Mouse (Mus musculus): ENCODE results near the gene Fam227b.
A peak's percentile ranks its signal among the peaks of the same experiment; 100 is the strongest.

The Fam227b gene

DNA sequence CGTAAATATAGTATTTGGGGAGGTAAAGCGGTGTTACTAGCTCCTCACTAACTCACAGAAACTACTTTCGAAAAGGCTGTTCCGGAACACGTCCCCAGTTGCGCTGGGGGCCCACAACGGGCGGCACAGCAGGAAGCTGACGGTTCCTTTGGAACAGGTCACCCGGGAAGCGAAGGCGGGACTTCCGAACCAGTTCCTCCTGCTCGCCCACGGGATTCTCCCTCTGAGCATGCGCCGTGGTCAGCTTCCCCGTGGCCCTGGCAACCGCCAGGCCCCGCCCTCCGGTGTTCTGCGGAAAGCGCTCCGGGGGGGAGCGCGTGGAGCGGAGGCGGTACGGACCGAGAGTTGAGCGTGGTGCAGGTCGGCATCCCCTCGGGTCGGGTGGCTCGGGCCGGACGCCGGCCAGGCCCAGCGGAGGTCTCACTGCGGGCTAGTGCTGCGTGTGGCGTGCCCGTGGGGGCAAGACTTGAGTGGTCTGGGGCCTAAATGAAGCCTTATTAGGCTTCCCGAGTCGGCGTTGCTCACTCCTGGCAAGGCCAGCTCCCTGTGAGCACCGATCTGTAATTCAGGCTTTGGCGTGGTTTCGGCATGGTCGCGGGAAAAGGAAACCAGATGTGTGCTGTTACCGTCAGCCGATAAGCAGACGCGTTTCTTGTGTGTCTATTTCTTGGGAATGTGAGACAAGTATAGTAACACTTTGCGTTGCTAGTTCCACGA lies at the start of gene Fam227b, which contains the start of gene Dtwd1:
Gene Fam227b (minus strand): TSS at position 150 of the 717 bp plus-strand sequence.
Gene Dtwd1 (plus strand): TSS at position 287 of the 717 bp plus-strand sequence.
- peak; percentile 95 to 97 for DNase-seq (ENCODE audit: low spot score in 2 of 2)

DNA sequence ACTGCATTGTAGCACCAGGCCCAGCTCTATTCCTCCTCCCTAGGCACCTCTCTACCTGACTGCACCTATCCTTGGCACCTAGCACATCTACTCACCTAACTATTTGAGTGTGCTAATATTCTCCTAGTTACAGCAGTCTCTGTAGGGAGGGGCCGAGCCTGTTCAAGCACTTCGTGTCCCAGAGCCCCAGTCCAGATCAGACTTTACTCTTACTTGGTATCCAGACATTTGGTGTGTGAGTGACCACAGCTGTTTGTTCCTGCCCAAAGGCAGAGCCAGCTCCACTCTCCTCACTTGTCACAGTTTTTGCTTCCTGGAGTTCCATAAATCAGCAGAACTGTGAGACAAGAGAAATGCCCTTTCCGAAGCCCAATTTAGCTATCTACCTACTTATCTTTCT lies 47.2 kb upstream of the Fam227b start:
- no peak for DNase-seq (ENCODE audit: low spot score in 2 of 2)

DNA sequence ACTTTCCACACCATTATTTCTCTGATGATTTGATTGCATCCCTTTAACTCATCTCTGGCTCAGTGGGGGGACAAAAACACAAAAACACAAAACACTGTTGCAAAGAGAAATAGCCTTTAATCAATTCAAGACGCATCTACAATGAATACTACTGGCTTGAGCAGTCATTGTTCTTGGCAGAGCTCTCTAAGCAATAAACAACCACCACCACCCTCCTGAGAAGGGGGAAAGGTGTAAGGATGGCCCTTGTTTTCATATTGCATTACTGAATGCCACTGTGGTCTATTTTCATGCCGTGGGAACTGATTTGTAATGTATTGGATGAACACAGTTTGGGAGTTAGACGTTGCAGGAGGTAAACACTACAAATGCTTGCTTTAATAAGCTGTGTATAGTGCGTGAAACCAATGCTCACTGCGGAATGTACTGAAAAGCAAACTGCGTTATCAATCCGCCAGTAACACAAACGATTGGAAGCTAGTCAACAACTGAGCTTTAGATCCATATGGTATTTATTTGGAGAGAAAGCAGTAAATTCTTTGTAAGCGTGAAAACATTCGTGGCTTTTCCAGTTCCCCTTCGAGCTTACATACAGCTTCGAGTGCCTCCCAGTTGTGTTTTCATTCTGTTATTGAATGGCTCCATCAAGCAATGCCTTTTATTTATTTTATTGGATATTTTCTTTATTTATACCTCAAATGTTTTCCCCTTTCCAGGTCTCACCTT lies 44.0 kb upstream of the Fam227b start:
- no peak for DNase-seq (ENCODE audit: low spot score in 2 of 2)

DNA sequence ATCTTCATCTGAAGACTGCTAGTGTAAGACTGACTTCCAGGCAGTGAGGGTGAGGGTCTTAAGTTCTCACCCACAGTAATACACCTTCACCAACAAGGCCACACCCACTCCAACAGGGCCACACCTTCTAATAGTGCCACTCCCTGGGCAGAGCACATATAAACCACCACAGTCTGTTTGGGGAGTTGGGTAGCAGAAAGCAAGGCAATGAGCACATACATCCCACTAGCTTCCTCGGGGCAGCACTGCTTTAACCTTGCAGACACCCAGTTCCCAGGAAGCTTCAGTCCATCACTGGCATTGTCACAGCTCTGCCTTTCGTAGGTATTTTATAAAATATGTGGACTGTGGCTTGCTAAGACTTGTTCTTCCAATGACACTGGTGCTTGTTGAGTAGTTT lies 40.3 kb upstream of the Fam227b start:
- no peak for DNase-seq (ENCODE audit: low spot score in 2 of 2)

DNA sequence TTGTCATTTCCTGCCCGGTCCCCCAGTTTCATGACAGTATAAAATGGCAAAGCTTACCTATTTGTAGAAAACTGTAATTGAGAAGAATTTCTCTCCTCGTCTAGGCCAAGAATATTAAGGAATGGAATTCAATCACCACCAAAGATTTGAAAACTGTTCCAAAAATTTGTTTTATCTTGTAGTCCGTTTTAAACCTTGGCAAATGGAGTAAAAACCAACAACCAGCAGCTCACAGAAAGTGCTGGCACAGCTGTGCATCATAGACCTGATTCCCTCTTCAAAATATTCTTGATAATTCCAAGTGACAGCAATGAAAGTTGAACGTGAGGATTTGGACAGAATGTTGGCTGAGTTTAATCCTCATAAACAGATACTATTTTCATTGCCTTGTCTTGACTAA lies 39.5 kb upstream of the Fam227b start:
- no peak for DNase-seq (ENCODE audit: low spot score in 2 of 2)

DNA sequence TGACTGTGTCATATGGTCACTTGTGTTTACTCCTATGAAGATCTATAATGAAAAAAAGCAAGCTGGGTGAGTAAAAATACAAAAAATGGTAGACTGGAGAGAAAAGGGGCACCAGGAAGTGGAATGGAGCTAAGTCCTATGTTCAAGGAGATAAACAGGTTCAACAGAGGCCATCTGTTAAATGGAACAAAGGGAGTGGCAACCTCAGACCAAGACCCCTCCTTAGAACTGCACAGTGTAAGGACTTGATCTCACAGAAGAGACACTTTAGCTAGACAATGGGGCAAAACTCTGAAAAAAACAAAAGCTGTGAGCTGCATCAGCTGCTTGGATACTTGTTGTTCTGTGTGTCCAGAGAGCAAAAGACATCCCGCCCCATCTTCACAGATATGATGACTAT lies 19.6 kb upstream of the Fam227b start:
- no peak for DNase-seq (ENCODE audit: low spot score in 2 of 2)

DNA sequence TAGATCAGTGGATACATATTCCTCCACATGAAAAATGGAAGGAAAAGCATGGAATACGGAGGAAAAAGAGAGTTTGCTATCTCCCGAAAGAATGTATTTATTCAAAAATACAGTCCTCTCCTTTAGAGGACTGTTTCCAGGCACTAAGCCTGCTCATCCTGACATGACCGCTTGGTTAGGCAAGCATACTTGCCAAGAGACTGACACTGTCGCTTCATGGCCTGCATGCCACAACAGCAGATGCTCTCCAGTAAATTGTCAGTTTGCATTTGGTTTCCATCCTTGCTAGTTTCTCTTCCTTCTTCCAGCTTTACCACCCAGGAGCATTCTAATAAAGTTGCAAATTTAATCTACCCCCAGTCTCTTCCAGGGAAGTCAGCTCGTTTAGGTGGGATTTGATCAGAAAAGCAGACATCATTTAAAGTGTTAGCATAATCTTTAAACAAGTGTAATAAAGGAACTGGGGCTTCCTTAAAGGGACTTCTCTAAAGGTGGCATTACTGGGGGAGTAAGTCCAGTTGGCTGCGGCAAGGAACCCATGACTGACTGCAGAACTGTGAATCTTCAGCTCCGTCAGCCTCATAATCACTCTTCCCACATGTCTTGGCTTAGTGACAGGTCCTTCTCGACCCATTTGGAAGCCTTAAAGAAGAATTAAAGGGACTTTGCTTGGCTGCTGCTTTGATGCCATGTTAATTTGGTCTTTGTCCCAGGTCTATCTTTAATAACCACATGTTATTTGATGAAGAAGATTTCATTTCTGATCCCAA lies 15.2 kb upstream of the Fam227b start:
- DNase-seq (ENCODE audit: low spot score in 2 of 2), result no peak

DNA sequence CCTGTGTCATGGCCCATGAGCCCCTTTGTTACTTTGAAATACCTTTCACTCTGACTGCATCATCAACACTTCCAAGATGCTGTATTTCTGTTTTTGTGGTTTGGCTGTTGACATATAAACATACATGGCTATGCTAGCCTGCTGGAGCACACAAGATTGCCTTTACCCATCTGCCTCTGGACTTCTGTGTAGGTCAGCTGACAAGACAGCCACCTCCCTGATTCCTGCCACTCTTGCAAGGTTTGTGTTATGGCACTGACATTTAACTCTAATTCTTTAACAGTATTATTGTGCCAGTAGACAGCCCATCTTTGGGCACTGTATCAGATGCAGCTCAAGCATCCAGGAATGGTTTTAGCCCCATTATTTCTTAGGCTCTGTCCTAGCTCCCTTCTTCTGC lies 14.5 kb upstream of the Fam227b start:
- no peak for DNase-seq (ENCODE audit: low spot score in 2 of 2)

DNA sequence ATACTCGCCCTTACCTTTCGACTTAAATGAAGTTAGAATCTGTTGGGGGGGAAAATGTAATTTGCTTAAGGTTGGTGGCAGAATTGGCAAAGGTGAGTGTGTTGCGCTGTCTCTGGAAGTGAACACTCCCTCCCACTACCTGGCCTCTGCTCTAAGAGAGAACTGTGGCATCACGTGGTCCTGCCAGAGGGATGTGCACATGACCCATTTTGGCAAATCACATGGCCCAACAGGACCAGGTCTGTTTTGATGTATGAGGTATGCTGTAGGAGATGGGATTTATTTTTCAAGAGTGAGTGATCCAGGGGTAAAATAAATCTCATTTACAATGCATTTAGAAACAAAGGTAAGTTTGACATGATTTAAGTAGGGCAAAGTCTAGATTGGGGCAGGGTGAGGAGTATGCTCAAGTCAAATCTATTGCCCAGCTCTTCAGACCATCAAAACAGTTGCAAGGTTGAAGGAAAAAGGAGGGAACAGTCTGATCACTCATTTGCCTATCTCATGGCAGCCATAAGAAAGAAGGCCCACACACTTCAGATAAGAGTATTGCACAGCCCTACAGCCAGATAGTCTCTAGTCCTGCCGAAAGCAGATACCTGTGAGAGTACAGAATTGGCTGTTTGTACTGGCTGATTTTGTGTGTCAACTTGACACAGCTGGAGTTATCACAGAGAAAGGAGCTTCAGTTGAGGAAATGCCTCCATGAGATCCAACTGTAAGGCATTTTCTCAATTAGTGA lies 13.6 kb upstream of the Fam227b start:
- no peak for DNase-seq (ENCODE audit: low spot score in 2 of 2)

DNA sequence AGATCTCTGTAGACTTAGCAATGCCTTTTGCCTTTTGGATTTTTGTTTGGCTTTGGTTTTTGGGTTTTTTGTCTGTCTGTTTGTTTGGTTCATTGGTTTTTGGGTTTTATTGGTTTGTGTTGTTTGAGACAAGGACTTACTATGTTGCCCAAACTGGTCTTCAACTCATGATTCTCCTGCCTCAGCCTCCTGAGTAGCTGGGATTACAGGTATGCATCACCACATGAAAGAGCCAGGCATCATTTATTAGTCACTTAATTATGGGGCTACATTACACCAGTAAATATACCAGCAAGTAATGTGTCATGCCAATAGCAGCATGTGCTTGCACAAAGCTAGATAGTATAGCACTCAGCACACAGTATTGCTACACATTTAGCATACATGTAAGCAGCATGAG lies 4.1 kb downstream of the Fam227b start:
- DNase-seq (ENCODE audit: low spot score in 2 of 2), result no peak

DNA sequence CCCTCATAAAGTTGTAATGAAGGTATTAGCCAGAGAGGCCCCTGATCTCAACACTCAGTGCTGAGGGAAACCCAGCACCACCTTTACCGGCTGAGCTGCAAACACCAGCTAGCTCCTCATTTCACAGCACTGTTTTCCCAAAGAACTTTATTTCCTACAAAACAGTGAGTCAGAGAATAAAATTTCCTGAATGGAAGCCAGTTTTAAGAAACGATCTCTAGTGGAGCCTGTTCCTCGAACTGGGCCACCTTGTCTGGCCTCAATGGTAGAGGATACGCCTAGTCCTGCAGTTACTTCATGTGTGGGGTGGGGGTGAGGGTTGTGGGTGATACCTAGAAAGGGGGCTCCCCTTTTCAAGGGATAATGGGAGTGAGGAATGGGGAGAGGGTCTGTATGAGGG lies 57.2 kb downstream of the Fam227b start:
- no peak for DNase-seq (ENCODE audit: low spot score in 2 of 2)

DNA sequence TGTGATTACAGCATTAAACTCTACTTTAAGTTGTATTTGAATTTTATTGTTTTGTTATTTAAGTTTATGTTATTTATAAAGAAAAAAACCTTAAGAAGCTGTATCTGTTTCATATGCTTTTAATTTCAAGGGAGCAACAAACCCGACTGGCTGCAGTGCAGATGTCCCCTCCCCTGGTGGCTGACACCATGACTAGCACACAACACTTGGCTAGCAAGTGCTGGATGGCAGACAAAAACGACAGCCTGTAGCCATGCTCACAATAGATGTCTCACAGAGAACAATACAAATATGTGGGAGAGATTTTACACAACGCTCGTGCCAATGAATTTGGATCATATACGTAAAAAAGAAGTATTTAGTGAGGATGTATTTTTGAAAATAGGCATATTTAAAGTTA lies 61.4 kb downstream of the Fam227b start:
- no peak for DNase-seq (ENCODE audit: low spot score in 2 of 2)

DNA sequence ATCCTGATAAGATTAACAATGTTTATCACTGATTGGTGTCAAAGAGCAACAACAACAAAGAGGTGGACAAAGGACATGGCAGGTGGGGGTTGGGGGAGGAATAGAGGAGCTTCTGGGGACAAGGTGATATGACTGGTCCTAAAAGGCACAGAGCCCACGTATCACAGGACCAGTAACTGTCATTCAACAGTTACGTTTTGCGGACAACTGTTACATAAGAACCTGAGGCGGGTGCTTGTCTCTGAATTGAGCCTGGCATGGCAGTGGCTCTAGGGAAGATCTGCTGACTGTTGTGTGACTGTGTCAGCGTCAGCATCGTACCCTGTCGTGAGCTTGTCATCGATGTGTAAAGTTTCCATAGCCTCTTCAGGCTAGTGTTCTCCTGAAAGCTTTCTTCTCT lies 65.6 kb downstream of the Fam227b start:
- no peak for DNase-seq (ENCODE audit: low spot score in 2 of 2)

DNA sequence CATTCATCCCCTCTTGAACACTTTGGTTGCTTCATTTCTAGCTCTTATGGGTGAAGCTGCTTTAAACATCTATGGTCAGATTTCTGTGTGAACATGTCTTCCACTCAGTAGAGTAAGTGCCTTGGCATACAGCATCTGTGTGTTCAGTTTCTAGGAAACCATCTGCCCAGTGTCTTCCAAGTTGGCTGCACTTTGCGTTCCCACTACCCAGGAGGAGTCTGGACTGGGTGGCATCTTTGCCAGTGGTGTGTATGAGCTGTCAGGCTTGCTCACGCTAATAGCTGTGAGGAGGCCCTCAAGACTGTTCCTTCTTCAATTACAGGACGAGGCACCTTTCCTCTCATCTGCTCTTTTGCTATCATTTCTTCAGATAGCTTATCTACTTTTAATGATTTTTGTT lies 67.5 kb downstream of the Fam227b start:
- no peak for DNase-seq (ENCODE audit: low spot score in 2 of 2)

DNA sequence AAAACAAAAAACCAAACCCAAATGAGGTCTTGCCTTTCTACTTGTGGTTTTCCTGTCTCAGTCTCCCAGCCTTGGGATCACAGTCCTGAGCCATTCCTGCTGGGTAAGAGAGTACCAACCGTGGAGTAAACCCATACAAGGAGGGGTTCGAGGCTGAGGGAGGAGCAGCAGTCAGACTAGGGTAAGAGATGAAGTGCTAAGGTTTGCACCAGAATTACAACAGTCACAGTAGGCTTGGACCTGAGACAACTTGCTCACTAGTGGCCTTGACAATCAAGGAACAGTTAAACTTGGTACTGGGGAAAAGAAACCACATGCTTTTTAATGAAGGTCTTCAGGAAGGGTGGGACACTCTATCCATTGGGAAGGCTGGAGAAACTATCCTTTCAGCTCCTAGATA lies 72.7 kb downstream of the Fam227b start:
- no peak for DNase-seq (ENCODE audit: low spot score in 2 of 2)

DNA sequence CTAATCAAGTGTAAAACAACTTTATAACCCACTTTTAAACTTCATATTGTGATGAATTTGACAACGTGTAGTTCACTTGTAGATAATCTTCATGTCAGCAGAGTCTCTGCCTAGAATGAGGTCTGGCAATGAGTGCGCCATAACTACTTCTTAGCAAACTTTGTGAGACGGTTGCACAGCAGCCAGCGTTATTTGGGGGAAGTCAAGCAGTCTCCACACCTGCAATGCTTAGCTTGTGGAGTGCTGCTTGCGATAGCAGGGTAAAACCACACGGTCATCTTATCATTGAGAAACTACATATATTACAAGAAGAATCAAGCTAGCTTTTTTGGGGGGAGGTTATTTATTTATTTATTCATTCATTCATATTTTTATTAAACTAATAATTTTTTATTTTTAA lies 75.3 kb downstream of the Fam227b start:
- DNase-seq (ENCODE audit: low spot score in 2 of 2), result no peak

DNA sequence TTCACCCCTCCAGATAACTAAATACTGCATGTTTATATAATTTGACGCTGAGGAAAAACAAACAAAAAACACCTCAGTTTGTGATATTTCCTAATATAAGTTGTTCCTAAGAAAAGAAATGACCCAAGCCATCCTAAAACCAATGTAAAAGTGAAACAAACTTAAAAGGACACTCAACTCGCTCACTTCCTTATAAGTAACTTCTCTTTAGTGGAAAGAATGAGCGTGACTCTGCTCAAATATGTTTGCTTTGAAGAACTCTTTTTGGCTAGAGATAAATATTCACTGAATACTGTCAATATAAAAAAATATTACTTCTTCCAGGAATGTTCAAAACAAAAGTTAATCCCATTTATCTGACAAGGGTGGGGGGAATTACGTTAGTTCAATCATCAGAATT lies 78.1 kb downstream of the Fam227b start:
- DNase-seq (ENCODE audit: low spot score in 2 of 2), result no peak

DNA sequence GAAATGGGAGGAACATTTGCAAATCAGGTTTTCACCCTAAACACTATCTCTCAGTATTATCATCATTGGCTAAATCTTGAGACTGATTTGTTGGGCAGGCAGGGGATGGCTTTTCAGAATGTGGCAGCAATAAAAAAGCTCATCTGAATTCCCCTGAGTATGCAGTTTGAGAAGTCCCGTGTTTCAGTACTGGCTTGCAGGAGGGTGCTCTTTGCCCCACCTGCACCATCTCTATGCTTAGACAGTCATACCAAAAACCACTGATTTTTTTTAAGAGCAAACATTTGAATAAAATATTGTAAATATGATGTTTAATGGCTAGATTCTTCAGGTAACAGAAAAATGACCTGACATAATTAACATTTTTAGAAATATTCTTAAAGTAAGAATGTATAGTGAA lies 82.1 kb downstream of the Fam227b start:
- DNase-seq (ENCODE audit: low spot score in 2 of 2), result no peak

DNA sequence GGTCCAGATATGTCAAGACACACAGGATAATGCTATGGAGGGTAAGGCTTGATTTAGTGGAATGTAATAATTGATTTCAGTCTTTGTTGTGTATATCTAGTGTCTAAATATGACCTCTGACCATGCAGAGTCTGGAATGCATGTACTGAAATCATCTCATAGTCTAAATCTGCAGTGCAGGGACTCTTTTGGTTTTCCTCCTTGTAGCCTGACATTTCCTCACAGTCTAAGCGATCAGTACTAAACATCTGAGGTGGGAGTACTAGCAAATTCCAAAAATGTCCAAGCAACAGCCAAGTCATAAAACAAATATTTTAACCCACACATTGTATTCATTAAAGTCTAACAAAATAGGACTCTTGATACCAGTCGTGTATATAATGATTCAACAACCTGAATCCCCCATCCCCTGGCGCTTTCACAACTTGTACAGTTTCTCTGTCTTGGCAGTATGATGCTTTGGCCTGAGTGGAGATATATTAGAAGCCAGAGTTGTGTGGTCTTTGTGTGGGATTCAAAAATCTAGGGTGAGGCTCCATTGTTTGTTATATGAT lies 86.4 kb downstream of the Fam227b start:
- no peak for DNase-seq (ENCODE audit: low spot score in 2 of 2)

DNA sequence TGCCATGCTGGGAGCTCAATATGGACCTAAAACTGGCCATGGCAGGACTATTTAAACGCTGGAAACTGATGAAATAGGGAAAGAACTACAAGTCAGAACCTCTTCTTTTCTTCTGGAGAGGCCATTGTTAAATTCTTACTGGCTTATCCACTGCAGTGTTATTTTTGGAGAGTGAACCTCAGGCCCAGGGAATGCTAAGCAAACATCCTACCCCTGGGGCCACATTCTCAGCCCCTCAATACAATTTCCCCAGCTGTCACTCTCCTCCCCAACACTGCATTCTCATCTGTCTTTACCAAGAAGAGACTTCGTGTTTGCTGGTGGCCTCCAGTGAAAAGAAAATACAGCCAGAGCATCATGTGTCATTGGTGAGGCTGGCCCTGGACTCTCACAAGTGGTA lies 87.0 kb downstream of the Fam227b start:
- no peak for DNase-seq (ENCODE audit: low spot score in 2 of 2)

DNA sequence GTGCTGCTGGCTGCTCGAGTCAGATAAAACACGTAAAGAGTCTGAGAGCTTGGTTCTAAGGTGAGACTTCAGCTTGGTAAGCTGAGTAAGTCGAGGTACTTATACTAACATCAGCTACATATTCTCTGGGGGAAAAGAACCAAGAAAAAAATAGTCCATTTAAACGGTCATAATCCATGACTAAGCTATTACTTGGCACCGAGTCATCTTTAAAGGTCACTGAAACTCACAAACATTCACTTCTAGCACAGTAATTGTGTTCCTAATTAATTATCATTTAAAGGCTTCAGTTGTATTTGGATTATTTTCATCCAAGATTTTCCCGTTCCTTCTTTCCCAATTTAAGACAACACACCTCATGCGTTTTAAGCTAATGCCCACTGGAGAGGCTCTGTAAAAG lies 88.9 kb downstream of the Fam227b start:
- no peak for DNase-seq (ENCODE audit: low spot score in 2 of 2)

All from frontal cortex, postnatal 25 days (tissue).